Mouse (Mus musculus) forebrain, embryonic 12.5 days (tissue): ENCODE results near the gene Trim47. TPM values are rescaled to one million over a fixed set of nuclear protein-coding genes. Genes with fewer than 3 reads are reported as not detected.

Experiments used
- ATAC-seq: fragments of 200-750 bp; cut with Nextera tagmentation; 2 replicates; pipeline ENCODE4 v1.8.0; 2017; ENCODE audit warnings: moderate TSS enrichment; ENCODE audit not compliant: low FRiP score
- H3K27ac ChIP-seq: fragments of 300-500 bp; sonication (generic); 2 replicates; pipeline ENCODE4 v1.5.1; 2016; ENCODE audit warnings: mild to moderate bottlenecking
- H3K27me3 ChIP-seq: fragments of 300-500 bp; sonication (generic); 2 replicates; pipeline ENCODE4 v1.6.1; 2016; ENCODE audit warnings: mild to moderate bottlenecking
- H3K36me3 ChIP-seq: fragments of 300-500 bp; sonication (generic); replicated peaks from 2 replicates; pipeline ENCODE4 v1.6.1; 2016; ENCODE audit warnings: mild to moderate bottlenecking
- H3K4me1 ChIP-seq: fragments of 300-500 bp; sonication (generic); 2 replicates; pipeline ENCODE4 v1.6.1; 2016
- H3K4me2 ChIP-seq: fragments of 300-500 bp; sonication (generic); 2 replicates; pipeline ENCODE4 v1.6.1; 2016; ENCODE audit warnings: mild to moderate bottlenecking, moderate library complexity
- H3K4me3 ChIP-seq: fragments of 300-500 bp; sonication (generic); replicated peaks from 2 replicates; pipeline ENCODE4 v1.5.1; 2016; ENCODE audit warnings: mild to moderate bottlenecking
- H3K9ac ChIP-seq: fragments of 300-500 bp; sonication (generic); 2 replicates; pipeline ENCODE4 v1.6.1; 2016; ENCODE audit warnings: mild to moderate bottlenecking
- H3K9me3 ChIP-seq: fragments of 300-500 bp; sonication (generic); 2 replicates; pipeline ENCODE4 v1.6.1; 2016
- WGBS: fragments of 180-500 bp; shearing (Covaris S2); methylation state at CpG from one replicate; pipeline ENCODE4 v1.1.7; 2016; 5-methylcytosine and 5-hydroxymethylcytosine counted together
- polyA plus RNA-seq: library from polyadenylated mRNA; unstranded; fragments of >200 nt; fragmentation: Nextera tagmentation; extraction: Ambion mirVana; gene quantifications from 2 replicates; pipeline ENCODE4 v1.2.1, GENCODE M21; 2016

Trim47 gene
- polyA plus RNA-seq, result 2.7 and 3.2 TPM in 2 replicates

DNA sequence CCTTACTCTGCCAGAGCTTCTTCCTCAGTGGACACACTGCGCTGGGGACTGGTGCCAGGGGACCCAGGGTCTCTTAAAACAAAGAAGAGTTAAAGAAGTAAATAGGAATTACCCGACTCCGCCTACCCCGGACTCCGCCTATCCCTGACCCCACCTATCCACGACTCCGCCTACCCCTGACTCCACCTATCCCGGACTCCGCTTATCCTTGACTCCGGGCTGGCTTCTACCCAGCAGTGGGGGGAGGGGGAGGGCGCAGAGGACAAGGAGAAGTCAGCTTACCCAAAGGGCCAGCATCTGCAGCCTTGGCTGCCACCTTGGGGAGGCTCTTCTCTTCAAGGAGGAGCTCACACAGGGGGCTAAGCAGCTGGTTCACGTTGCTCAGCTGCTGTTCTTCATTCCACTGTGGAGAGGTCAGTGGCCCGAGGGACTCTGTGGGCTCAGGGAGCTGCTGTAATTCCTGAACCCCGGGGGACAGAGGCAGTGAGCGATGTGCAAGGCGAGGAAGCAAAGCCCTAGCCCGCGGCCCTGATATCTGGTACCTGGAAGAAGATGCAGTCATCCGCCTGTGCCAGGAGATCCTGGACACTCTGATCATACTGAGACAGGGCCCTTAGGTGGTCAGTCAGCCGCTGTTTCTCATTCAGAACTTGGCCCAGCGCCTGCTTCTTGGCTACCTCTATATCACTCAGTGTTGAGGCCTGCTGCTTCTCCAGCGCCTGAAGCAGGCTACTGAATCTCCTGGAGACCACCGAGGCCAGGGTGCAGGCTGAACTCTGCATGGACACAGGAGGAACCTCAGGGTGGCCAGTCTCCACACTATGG, at the start of gene Trim47:
Trim47 (minus strand) TSS at position 55 of the 825 bp plus-strand sequence.
- WGBS, result 23% methylated on average over 23 of the region's 23 CpGs
- Histone ChIP-seq H3K36me3 (peaks cover 16% of the 10 kb centered on the region), H3K9ac (no peak within 1 kb of the TSS), H3K27ac (peak within 1 kb of the TSS; percentile 46; the same call in 1 of the 2 replicates), H3K9me3 (no peaks in the 10 kb centered on the region), H3K4me2 (peak within 1 kb of the TSS; percentile 22), H3K27me3 (0 out of 2 replicates have a peak, but pooled peaks cover 9% of the 10 kb centered on the region), H3K4me3 (no peak within 1 kb of the TSS), H3K4me1 (peaks cover 34% of the 10 kb centered on the region)
- ATAC-seq, result no peak

DNA sequence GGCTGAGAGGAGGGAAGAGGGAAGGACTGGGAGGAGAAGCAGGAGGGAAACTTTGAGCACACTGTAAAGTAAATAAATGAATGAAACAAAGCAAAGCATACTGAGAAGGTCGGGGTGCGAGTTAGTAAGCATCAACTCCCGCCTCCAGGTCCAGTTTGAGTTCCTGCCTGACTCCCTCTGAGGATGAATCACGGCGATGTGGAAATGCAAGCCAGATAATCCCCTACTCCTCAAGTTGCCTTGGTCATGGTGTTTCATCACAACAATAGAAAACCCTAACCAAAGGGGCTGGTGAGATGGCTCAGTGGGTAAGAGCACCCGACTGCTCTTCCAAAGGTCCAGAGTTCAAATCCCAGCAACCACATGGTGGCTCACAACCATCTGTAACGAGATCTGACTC, 49.0 kb upstream of the Trim47 start:
- Histone ChIP-seq H3K27ac (no peak overlapping the region), H3K9ac (no peak overlapping the region), H3K4me3 (no peak overlapping the region), H3K9me3 (no peaks in the 10 kb centered on the region), H3K36me3 (peaks cover 80% of the 10 kb centered on the region), H3K4me2 (no peak overlapping the region), H3K4me1 (no peaks in the 10 kb centered on the region), H3K27me3 (no peaks in the 10 kb centered on the region)
- WGBS, result 89% methylated on average over 7 of the region's 7 CpGs
- no peak for ATAC-seq

- no peak for ATAC-seq
- Histone ChIP-seq H3K36me3 (peaks cover 70% of the 10 kb centered on the region), H3K27ac (no peak overlapping the region), H3K4me1 (no peaks in the 10 kb centered on the region), H3K4me3 (no peak overlapping the region), H3K9ac (no peak overlapping the region), H3K27me3 (no peaks in the 10 kb centered on the region), H3K9me3 (no peaks in the 10 kb centered on the region), H3K4me2 (no peak overlapping the region)
- 92% methylated on average over 22 of the region's 22 CpGs for WGBS
Measured at GRCm38 (mm10) chr11:116174775-116175448, 47.9 kb upstream of the Trim47 start.

GRCm38 (mm10) chr11:116171959-116172358, 44.9 kb upstream of the Trim47 start:
- no peak overlapping the region for H3K27ac ChIP-seq
- H3K4me3 ChIP-seq, result no peak overlapping the region
- ATAC-seq, result no peak
- peaks cover 46% of the 10 kb centered on the region for H3K36me3 ChIP-seq
- H3K9me3 ChIP-seq, result no peaks in the 10 kb centered on the region
- no peaks in the 10 kb centered on the region for H3K27me3 ChIP-seq
- peaks cover 4% of the 10 kb centered on the region for H3K4me1 ChIP-seq
- no peak overlapping the region for H3K9ac ChIP-seq
- no peak overlapping the region for H3K4me2 ChIP-seq
- 93% methylated on average over 2 of the region's 2 CpGs for whole genome bisulfite sequencing

DNA sequence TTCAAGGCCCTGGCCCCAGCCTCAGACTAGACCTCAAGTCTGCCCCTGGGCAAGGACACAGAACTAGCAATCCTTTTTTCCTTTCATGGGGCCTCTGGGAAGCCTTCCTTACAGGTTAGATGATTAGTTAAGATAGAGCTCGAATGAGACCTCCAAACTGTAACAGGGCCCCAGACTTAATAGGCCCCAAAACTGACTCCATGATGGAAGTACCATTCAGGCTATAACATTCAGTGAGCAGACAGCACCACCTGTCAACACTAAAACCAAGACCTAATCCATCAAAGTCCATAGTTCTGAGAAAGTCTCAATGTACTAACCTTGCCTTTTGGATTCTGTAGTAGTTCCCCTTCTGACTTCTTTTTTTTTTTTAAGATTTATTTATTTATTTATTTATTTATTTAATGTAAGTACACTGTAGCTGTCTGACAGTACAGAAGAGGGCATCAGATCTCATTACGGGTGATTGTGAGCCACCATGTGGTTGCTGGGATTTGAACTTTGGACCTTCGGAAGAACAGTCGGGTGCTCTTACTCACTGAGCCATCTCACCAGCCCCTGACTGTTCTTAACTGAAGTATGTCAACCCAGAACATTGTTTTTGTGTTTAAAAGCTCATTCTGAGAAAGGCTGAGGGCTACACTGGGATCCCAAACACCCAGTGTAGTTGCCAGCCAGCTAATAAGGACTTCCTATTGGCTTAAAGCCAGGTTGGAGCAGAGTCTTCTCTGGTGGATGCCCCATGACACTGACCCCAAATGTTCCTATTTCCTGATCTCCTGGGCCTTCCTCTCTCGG, 43.2 kb upstream of the Trim47 start:
- H3K9me3 ChIP-seq, result no peaks in the 10 kb centered on the region
- H3K4me1 ChIP-seq, result peaks cover 17% of the 10 kb centered on the region
- WGBS, result 85% methylated on average over 5 of the region's 5 CpGs
- ATAC-seq, result no peak
- peaks cover 40% of the 10 kb centered on the region for H3K36me3 ChIP-seq
- no peak overlapping the region for H3K4me3 ChIP-seq
- H3K9ac ChIP-seq, result no peak overlapping the region
- H3K27ac ChIP-seq, result no peak overlapping the region
- H3K4me2 ChIP-seq, result no peak overlapping the region
- no peaks in the 10 kb centered on the region for H3K27me3 ChIP-seq

DNA sequence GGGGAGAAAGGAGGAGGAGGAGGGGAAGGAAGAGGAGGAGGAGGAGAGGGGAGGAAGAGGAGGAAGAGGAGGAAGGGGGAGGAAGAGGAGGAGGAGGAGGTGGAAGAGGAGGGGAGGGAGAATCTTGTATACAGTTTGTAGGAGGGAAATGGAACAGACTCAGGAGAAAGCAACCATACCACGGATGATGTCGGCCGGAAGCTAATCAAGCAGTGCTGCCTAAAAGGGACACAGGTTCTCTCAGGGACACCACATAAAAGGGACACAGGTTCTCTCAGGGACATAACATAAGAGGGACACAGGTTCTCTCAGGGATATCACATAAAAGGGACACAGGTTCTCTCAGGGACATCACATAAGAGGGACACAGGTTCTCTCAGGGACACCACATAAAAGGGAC, 42.2 kb upstream of the Trim47 start:
- Histone ChIP-seq H3K4me2 (no peak overlapping the region), H3K27me3 (no peaks in the 10 kb centered on the region), H3K9ac (no peak overlapping the region), H3K4me3 (no peak overlapping the region), H3K27ac (no peak overlapping the region), H3K36me3 (peaks cover 40% of the 10 kb centered on the region), H3K4me1 (peaks cover 20% of the 10 kb centered on the region), H3K9me3 (no peaks in the 10 kb centered on the region)
- no peak for ATAC-seq
- 83% methylated on average over 3 of the region's 3 CpGs for WGBS

DNA sequence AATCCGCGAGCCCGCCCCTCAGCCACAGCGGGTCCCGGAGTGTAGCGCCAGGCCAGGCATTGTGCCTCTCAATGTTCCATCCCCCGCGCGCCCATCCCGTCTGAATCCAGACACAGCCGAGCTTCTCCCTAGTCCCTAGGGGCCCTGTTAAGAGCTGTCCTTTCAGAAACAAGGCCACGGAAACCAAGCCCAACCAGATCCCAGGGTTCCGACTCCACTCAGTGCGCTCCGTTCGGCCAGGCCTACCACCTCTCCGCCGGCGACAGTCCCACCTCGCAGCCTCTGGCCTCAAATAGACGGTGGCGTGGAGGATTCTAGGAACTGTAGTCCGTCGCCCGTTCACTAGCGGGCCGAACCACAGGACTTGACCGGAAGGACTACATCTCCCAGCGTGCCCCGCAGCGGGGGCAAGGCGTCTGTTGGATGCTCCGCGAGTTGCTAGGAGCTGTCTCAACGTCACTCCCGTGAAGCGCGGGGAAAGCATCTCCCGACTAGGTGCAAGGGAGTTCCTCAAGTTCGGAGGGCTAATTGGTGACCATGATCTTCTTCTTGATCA, 41.0 kb upstream of the Trim47 start, which contains the start of gene Fbf1:
Fbf1 (minus strand) TSS at position 283 of the 556 bp plus-strand sequence.
- peaks cover 37% of the 10 kb centered on the region for H3K36me3 ChIP-seq
- no peaks in the 10 kb centered on the region for H3K27me3 ChIP-seq
- peak within 1 kb of the TSS; percentile 79 for H3K9ac ChIP-seq
- H3K27ac ChIP-seq, result peak within 1 kb of the TSS; percentile 92
- H3K4me1 ChIP-seq, result peaks cover 27% of the 10 kb centered on the region
- H3K4me2 ChIP-seq, result peak within 1 kb of the TSS; percentile 80
- peak within 1 kb of the TSS; percentile 77 for H3K4me3 ChIP-seq
- H3K9me3 ChIP-seq, result no peaks in the 10 kb centered on the region
- peak; percentile 97 for ATAC-seq
- under 1% methylated on average over 40 of the region's 40 CpGs for WGBS

DNA sequence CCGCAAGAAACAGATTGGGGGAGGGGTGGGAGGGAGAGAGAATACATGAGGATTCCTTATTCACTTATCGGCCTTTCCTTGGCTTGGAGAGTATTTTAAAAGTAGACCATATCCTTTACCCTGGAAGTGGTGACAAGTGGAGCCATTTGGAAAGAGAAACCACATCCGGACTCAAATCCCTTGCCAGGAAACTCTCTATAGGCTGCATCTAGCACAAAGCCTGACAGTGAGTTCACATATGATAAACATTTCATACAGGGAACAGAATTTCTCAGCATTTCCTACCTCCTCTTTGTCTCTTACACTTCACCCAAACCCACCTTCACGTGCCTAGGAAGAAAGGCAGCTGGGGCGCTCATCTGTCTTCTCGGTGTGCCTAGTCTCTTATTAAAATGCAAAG, 40.2 kb upstream of the Trim47 start:
- ATAC-seq, result no peak
- peak overlapping the region; percentile 92 for H3K27ac ChIP-seq
- H3K9me3 ChIP-seq, result no peaks in the 10 kb centered on the region
- peaks cover 31% of the 10 kb centered on the region for H3K36me3 ChIP-seq
- peak overlapping the region; percentile 79 for H3K9ac ChIP-seq
- H3K27me3 ChIP-seq, result no peaks in the 10 kb centered on the region
- peak overlapping the region; percentile 77 for H3K4me3 ChIP-seq
- peak overlapping the region; percentile 80 for H3K4me2 ChIP-seq
- peaks cover 30% of the 10 kb centered on the region for H3K4me1 ChIP-seq
- WGBS, result 8% methylated on average over 6 of the region's 6 CpGs

- H3K9me3 ChIP-seq, result no peaks in the 10 kb centered on the region
- H3K9ac ChIP-seq, result no peak overlapping the region; the same call in 1 of the 2 replicates
- no peaks in the 10 kb centered on the region for H3K27me3 ChIP-seq
- H3K4me3 ChIP-seq, result no peak overlapping the region
- H3K36me3 ChIP-seq, result peaks cover 65% of the 10 kb centered on the region
- WGBS, result 31% methylated on average over 9 of the region's 9 CpGs
- H3K4me2 ChIP-seq, result 0 out of 2 replicates have a peak overlapping the region, but pooled peaks have one; percentile 6
- 0 out of 2 replicates have a peak overlapping the region, but pooled peaks have one; percentile 13 for H3K27ac ChIP-seq
- peaks cover 33% of the 10 kb centered on the region for H3K4me1 ChIP-seq
- ATAC-seq, result no peak
Measured at GRCm38 (mm10) chr11:116163002-116163401, 36.0 kb upstream of the Trim47 start.

DNA sequence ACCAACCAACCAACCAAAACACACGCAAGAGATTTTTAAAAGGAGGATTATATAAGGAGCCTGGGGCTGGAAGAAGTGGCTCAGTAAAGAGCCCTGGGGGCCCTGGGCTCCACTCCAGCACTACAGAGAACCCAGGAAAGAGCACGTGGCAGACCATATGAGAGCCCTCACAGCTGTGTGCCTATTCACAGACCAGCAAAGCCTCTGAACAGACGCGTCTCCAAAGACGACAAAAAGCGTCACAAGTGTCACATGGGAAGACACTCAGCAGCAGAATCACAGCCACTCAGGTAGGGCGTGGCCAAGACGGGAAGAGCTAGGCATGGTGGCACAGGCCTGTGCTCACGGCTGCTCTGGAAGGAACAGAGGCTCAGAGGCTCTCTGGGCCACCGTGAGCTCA, 35.1 kb upstream of the Trim47 start:
- Histone ChIP-seq H3K27ac (0 out of 2 replicates have a peak overlapping the region, but pooled peaks have one; percentile 13), H3K36me3 (peaks cover 74% of the 10 kb centered on the region), H3K4me1 (peaks cover 31% of the 10 kb centered on the region), H3K9ac (no peak overlapping the region), H3K4me3 (no peak overlapping the region), H3K27me3 (no peaks in the 10 kb centered on the region), H3K9me3 (no peaks in the 10 kb centered on the region), H3K4me2 (no peak overlapping the region)
- ATAC-seq, result no peak
- WGBS, result 68% methylated on average over 10 of the region's 10 CpGs

- peaks cover 22% of the 10 kb centered on the region for H3K4me1 ChIP-seq
- no peak for ATAC-seq
- H3K27me3 ChIP-seq, result no peaks in the 10 kb centered on the region
- H3K4me3 ChIP-seq, result no peak overlapping the region
- 72% methylated on average over 12 of the region's 12 CpGs for WGBS
- no peak overlapping the region for H3K4me2 ChIP-seq
- no peaks in the 10 kb centered on the region for H3K9me3 ChIP-seq
- peaks cover 82% of the 10 kb centered on the region for H3K36me3 ChIP-seq
- no peak overlapping the region for H3K9ac ChIP-seq
- H3K27ac ChIP-seq, result no peak overlapping the region
Measured at GRCm38 (mm10) chr11:116161312-116161711, 34.3 kb upstream of the Trim47 start.
